ENCODE assay signal across 20 mouse cellular contexts in the genomic region with DNA sequence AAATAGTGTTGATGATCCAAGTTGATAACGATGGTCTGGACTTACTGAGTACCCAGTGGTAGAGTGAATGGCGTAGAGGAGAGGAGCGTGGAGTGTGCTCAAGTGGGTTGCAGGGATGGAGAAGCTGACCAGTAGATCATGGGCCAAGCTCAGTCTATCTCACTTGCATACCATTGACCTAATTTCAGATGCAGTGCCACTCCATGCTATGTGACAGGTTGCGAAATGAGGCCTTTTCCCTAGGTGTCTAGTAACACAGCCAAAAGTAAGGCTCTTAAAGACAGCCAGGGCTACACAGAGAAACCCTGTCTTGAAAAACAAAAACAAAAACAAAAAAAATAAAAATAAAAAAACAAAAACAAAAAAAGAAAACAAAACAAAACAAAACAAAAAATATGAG. TPM values are rescaled to one million over a fixed set of nuclear protein-coding genes. Genes with fewer than 3 reads are reported as not detected.
DNase-seq lines count a peak whose midpoint lies in the region; ATAC-seq and TF ChIP-seq lines count a peak whose summit lies in the region.
"Had no signal": no experiment of that assay in that cellular context is flagged by ENCODE, and none has a peak within 500 bp of the region (broad histone marks: within the 10 kb centered on the region; RNA-seq: fewer than 3 reads in every experiment).

No protein-coding gene starts in this region.

- no peak for TF ChIP-seq CTCF in liver, postnatal 0 days (IDR thresholded peaks at IDR 0.05; ENCODE audit: low read depth)
- no peak for TF ChIP-seq CTCF in lung, adult 2 months (IDR thresholded peaks at IDR 0.05; ENCODE audit: insufficient read depth, low read length)

- no peak for DNase-seq in cerebellum, adult 18-20 months
- no peak for DNase-seq in liver, postnatal 0 days
- DNase-seq in lung, postnatal 36 days: peak; percentile 57
- DNase-seq in lung, adult 2 months: no peak
- DNase-seq in adrenal gland, adult 2 months: no peak
- no peak for DNase-seq in heart, adult 18-20 months
- DNase-seq: adrenal gland, postnatal 25 days; B cell, adult 2 months; cerebellum, adult 9-11 months; embryo, embryonic 11 days had no signal

- H3K4me2 ChIP-seq in liver, embryonic 16.5 days (ENCODE audit: low read depth, low read length): no peak overlapping the region
- no peak overlapping the region for H3K4me2 ChIP-seq in liver, postnatal 0 days (ENCODE audit: low read depth, low read length)
- H3K4me2 ChIP-seq: embryonic facial prominence, embryonic 15.5 days; heart, embryonic 12.5 days; hindbrain, embryonic 14.5 days; intestine, embryonic 15.5 days had no signal

- no peaks in the 10 kb centered on the region for H3K27me3 ChIP-seq in liver, embryonic 16.5 days (ENCODE audit: control insufficient read depth, insufficient read depth, low read depth, low read length)
- no peaks in the 10 kb centered on the region for H3K27me3 ChIP-seq in liver, postnatal 0 days (ENCODE audit: insufficient read depth, low read length)
- H3K27me3 ChIP-seq: embryonic facial prominence, embryonic 15.5 days; heart, embryonic 12.5 days; intestine, embryonic 15.5 days had no signal

- no peak for TF ChIP-seq POLR2A in lung, adult 2 months (IDR thresholded peaks at IDR 0.05; ENCODE audit: borderline replicate concordance, extremely low read depth, low read depth, low read length)

- no peak for TF ChIP-seq EP300 in liver, postnatal 0 days (IDR thresholded peaks at IDR 0.05; ENCODE audit: low read depth)

- 0 out of 2 replicates have a peak, but pooled peaks have one; percentile 40 for ATAC-seq in cerebellum, adult (ENCODE audit: insufficient number of reproducible peaks, low FRiP score, low TSS enrichment)
- 0 out of 2 replicates have a peak, but pooled peaks have one; percentile 18 for ATAC-seq in liver, embryonic 16.5 days (ENCODE audit: low read depth)
- ATAC-seq in liver, postnatal 0 days: no peak
- ATAC-seq: forebrain, embryonic 14.5 days; intestine, embryonic 15.5 days had no signal

- H3K36me3 ChIP-seq in liver, embryonic 16.5 days (ENCODE audit: control insufficient read depth, insufficient read depth): no peaks in the 10 kb centered on the region
- no peaks in the 10 kb centered on the region for H3K36me3 ChIP-seq in liver, postnatal 0 days (replicated peaks; ENCODE audit: insufficient read depth, low read length)
- H3K36me3 ChIP-seq: embryonic facial prominence, embryonic 15.5 days; forebrain, embryonic 10.5 days; heart, embryonic 12.5 days; hindbrain, embryonic 10.5 days; intestine, embryonic 15.5 days had no signal

- no peaks in the 10 kb centered on the region for H3K9me3 ChIP-seq in liver, embryonic 16.5 days (replicated peaks; ENCODE audit: control insufficient read depth, low read length)
- H3K9me3 ChIP-seq in liver, postnatal 0 days (ENCODE audit: low read length): no peaks in the 10 kb centered on the region
- H3K9me3 ChIP-seq: embryonic facial prominence, embryonic 15.5 days; forebrain, embryonic 10.5 days; heart, embryonic 12.5 days; hindbrain, embryonic 10.5 days; intestine, embryonic 15.5 days had no signal

- H3K27ac ChIP-seq in liver, embryonic 16.5 days (ENCODE audit: low read length): peak overlapping the region; percentile 67; the same call in 1 of the 2 replicates
- H3K27ac ChIP-seq in liver, postnatal 0 days (ENCODE audit: low read depth): no peak overlapping the region
- H3K27ac ChIP-seq: embryonic facial prominence, embryonic 15.5 days; forebrain, embryonic 10.5 days; hindbrain, embryonic 10.5 days; hindbrain, embryonic 14.5 days; intestine, embryonic 15.5 days had no signal

- no peaks in the 10 kb centered on the region; the same call in none of the 2 replicates for H3K4me1 ChIP-seq in liver, embryonic 16.5 days (ENCODE audit: control insufficient read depth, low read depth, low read length)
- 0 out of 2 replicates have a peak, but pooled peaks cover 3% of the 10 kb centered on the region for H3K4me1 ChIP-seq in liver, postnatal 0 days (ENCODE audit: insufficient read depth)
- no peaks in the 10 kb centered on the region; the same call in 1 of the 2 replicates for H3K4me1 ChIP-seq in lung, adult 2 months (ENCODE audit: control insufficient read depth, insufficient read depth, low read length)
- H3K4me1 ChIP-seq: embryonic facial prominence, embryonic 15.5 days; forebrain, embryonic 10.5 days; intestine, embryonic 15.5 days had no signal

- no peak overlapping the region for H3K4me3 ChIP-seq in liver, embryonic 16.5 days (ENCODE audit: low read depth, low read length)
- no peak overlapping the region for H3K4me3 ChIP-seq in liver, postnatal 0 days (ENCODE audit: low read depth, low read length)
- no peak overlapping the region for H3K4me3 ChIP-seq in lung, adult 2 months (replicated peaks; ENCODE audit: extremely low read depth, low read depth, low read length)
- H3K4me3 ChIP-seq: embryonic facial prominence, embryonic 15.5 days; erythroblast, embryonic 14.5 days; forebrain, embryonic 10.5 days; heart, embryonic 12.5 days; hindbrain, embryonic 10.5 days; intestine, embryonic 15.5 days had no signal

- no peak overlapping the region for H3K9ac ChIP-seq in liver, embryonic 16.5 days (ENCODE audit: low read depth, low read length)
- H3K9ac ChIP-seq in liver, postnatal 0 days (replicated peaks): no peak overlapping the region
- H3K9ac ChIP-seq: embryonic facial prominence, embryonic 15.5 days; heart, embryonic 12.5 days; hindbrain, embryonic 14.5 days; intestine, embryonic 15.5 days had no signal

- 73% methylated on average over 4 of the region's 4 CpGs for WGBS in liver, embryonic 16.5 days (ENCODE audit: insufficient replicate concordance)
- 78% methylated on average over 4 of the region's 4 CpGs for WGBS in liver, postnatal 0 days (ENCODE audit: insufficient replicate concordance)
- 80% methylated on average over 4 of the region's 4 CpGs for WGBS in lung, adult 2 months

RNA-seq across cellular contexts. Expression of a gene that starts 35.0 kb away (rescaled TPM):
- polyA plus RNA-seq in liver, embryonic 16.5 days (2015; fragmentation: Nextera tagmentation; extraction: Ambion mirVana): 24.1 and 24.4 TPM in 2 replicates
- 17.4 and 20.3 TPM in 2 replicates for polyA plus RNA-seq in liver, postnatal 0 days (2015; fragmentation: Nextera tagmentation; extraction: Ambion mirVana)
- 17.8 and 23.9 TPM in 2 replicates for polyA plus RNA-seq in lung, adult 2 months (2012; rRNA removed)
- total RNA-seq in adrenal gland, adult 2 months (2021): 10 to 100 TPM; 49.1 to 72.2 TPM
- polyA plus RNA-seq in adrenal gland, adult 2 months (2012; rRNA removed): 14.2 and 19.8 TPM in 2 replicates
- total RNA-seq in heart, adult 18-20 months (2021): 10 to 100 TPM; 63.8 to 75.7 TPM
